Mouse (Mus musculus) monocyte, adult 2 months (primary cell): ENCODE results near the gene Zfp146.
"Not testable (repeated sequence)": the region's sequence is repeated elsewhere in the genome, so short reads cannot be mapped to it uniquely, and the experiment has no call there.

Experiments used
- DNase-seq, 2 experiments: peaks; one replicate each; pipeline ENCODE4 v3.0.0; 2022; ENCODE audit warnings: low spot score in 2 of 2, low read depth in 1 of 2

The Zfp146 gene

GRCm38 (mm10) chr7:30169583-30170282 is at the start of gene Zfp146:
Gene Zfp146 (minus strand): TSS chr7:30169750.
- peak; percentile 75 to 82 for DNase-seq

DNA sequence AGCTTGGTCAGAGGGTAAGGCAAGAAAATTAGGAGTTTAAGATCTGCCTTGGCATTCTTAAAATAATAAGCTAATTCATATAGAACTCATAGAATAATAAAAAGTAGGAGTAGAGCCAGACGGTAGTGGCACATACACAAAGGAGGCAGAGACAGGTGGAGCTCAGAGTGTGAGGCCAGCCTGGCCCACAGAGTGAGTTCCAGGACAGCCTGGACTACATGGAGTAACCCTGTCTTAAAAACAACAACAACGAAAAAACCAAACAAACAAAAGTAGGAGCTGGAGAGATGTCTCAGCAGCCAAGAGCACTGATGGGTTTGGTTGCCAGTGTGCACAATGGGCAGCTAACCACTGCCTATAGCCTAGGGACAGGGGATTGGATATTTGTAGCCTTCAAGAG is 47.7 kb upstream of the Zfp146 start:
- no peak for DNase-seq

DNA sequence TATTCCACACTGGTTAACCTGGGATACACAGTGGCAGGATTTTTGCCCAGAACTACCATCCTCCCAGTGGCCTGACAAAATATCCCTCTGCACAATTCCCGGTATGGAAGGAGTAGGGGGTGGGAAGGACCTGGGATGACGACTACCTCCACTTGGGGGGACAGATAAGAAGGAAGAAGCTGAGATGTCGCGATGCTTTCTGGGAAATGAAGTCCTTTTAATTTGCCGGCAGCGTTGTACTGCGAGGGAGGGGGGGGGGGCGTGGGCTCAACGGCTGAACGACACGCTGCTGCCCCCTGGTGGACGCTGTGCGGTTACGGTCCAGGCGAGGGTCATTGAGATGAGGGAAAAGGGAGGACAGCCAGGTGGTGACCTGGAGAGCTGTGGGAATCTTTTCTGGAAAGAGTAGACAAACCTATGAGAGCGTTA is 47.2 kb upstream of the Zfp146 start:
- DNase-seq: peak in 1 of 2 experiments; percentile 33

DNA sequence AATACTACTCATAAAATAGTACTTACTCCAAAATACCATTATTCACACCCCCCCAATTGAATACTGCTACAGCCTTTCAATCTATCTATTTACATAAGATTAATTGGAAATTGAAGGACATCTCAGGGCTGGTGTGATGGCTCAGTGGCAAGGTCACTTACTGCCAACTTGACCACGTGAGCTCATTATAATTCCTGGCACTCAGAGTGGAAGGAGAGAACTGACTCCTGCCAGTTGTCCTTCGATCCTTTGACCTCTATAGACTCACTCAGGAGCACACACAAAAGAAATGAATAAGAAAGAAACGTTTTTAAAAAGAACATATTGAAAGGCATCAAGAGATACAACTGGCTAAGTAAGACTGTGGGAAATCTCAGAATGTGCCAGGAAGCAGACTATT is 46.3 kb upstream of the Zfp146 start:
- no peak for DNase-seq

- DNase-seq: no peak
These were observed 44.3 kb upstream of the Zfp146 start for GRCm38 (mm10) chr7:30213881-30214280.

GRCm38 (mm10) chr7:30211025-30211424 is 41.5 kb upstream of the Zfp146 start:
- DNase-seq: no peak

- DNase-seq: not testable (repeated sequence)
These were observed 36.8 kb upstream of the Zfp146 start for GRCm38 (mm10) chr7:30206364-30206763.

DNA sequence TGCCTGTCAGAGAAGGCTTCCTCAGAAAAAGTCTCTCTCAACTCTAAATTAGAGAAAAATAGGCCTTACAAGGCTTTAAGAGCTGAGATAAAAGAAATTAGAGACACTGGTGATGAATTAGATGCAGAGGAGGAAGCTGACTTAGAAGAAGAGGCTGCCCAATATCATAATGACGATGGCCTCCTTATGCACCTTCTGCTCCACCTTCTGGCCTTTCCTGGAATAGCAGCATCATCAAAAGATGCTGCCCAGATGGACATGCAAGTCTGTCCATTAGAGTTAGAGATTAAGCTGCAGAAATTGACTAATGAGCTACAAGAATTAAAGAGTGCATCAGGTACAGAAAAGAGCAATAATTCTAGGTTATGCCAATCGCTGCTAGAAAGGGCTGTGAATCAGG is 35.8 kb upstream of the Zfp146 start:
- peak in 1 of 2 experiments; percentile 36 for DNase-seq

GRCm38 (mm10) chr7:30204380-30204779 is 34.8 kb upstream of the Zfp146 start:
- DNase-seq: no peak

DNA sequence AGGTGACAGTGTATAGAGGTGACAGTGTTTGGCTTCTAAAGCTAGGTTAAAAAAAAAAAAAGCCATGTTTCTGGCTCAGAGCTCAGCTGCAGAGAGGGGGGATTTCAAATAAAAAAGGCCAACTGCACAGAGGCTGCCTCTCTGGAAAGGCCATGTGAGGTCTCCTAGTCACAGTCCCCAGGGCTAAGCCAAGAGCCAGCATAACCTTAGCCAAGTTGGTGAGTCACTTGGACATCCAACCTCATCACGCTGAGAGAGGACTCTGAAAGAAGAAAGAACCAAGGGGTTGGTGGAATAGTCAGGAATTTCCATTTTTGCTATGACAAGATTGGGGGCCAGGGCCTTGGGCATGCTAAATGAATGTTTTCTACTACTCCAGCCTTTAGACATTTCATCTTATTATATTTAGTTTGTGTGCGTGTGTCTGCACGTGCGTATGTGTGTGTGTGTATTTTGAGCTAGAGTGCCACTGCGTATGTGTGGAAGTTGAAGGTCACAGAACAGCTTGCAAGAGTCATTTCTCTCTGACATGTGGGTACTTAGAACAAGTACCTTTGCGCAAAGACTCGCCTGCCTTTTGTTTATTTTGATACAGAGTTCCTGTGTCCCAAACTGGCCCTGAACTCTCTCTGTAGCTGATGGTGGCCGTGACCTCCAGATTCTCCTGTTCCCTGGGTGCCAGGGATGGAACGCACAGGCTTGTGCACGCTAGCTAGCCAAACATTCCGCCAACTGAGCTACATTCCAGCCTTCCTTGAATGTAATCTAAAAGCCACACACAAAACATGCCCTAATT is 33.5 kb upstream of the Zfp146 start:
- DNase-seq: no peak

GRCm38 (mm10) chr7:30200661-30201060 is 31.1 kb upstream of the Zfp146 start:
- DNase-seq: not testable (repeated sequence)

GRCm38 (mm10) chr7:30200200-30200599 is 30.6 kb upstream of the Zfp146 start:
- no peak for DNase-seq

- no peak for DNase-seq
These were observed 30.1 kb upstream of the Zfp146 start for GRCm38 (mm10) chr7:30199498-30200139.

DNA sequence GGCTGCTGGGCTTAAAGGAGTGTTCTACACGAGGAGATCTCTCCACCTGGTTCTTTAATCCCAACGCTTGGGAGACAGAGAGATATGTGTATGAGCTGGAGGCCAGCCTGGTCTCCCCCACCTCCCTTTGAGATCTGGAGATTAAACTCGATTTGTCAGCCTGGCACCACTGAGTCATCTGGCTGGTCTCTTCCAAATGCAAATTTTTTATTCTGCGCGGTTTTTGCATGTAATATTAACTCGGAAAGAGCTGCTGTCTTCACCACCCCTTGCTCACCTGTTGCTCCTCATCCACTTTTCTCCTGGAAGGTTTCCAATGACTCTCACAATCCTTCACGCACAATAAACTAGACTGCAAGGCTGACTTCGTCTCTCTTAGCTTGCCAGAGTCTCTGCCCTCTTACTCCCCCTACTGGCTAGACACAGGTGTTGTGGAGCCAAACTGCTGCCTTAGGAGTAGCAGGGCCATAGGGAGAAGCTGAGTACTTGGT is 29.0 kb upstream of the Zfp146 start, which contains the start of gene Capns1:
Gene Capns1, minus strand, starts transcription at position 331 of the 491 bp plus-strand sequence.
- DNase-seq: peak in 1 of 2 experiments; percentile 31

- no peak for DNase-seq
These were observed 28.1 kb upstream of the Zfp146 start for GRCm38 (mm10) chr7:30197592-30198129.

- no peak for DNase-seq
These were observed 26.6 kb upstream of the Zfp146 start for GRCm38 (mm10) chr7:30196171-30196570.

- DNase-seq: no peak
These were observed 25.9 kb upstream of the Zfp146 start for GRCm38 (mm10) chr7:30195461-30195860.

DNA sequence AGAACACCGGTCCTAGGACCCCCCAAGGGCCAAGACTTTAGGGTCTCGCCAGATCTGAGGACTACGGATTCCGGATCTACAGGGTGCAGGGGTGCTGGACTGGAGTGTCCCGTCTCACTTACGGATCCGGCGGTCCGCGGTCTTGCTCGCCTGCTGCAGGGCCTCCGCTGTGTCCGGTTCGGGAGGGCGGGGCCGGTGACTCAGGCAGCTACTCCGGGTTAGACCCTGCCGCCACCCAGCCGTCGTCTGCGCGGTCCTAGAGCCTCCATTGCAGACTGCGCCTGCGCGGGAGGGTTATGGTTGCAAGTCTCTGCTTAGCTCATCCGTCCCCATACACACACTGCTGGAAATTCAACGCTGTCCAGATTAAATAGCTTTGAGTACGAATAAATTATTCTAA is 25.3 kb upstream of the Zfp146 start:
- DNase-seq: peak; percentile 90 to 92

GRCm38 (mm10) chr7:30194101-30194831 is 24.7 kb upstream of the Zfp146 start:
- DNase-seq: no peak

- peak in 1 of 2 experiments; percentile 56 for DNase-seq
These were observed 24.1 kb upstream of the Zfp146 start for GRCm38 (mm10) chr7:30193581-30194100.
